ENCODE assay signal across 8 mouse cellular contexts in the genomic region with DNA sequence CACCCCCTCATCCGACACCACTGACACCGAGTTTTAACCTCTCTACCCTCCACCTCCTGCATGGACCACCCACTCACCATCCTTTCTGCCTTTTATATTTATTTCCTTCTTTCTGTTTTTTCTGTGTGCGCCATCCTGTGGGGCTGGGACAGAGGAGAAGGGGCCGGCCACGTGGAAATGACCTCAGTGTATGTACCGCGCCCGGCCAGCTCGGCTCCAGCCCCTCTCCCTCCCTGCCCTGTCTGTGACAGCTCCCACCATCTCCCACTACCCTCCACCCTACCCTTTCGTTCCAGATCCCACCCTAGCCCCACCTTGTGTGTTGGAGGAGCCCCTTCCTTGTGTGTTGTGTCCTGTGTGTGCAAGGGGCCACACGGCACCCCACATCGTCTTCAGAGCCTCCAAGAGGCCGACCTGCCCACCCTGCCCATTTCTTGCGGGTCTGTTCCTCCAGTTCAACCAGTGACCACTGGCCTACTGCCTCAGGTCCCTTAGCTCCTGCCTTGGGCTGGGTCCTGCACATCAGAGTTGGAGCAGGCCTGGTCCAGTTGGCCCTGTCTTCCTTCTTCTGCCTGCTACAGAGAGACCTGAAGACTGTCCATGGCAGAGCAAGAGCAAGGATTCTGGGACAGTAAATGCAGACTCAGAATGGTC. TPM values are rescaled to one million over a fixed set of nuclear protein-coding genes. Genes with fewer than 3 reads are reported as not detected.
DNase-seq lines count a peak whose midpoint lies in the region; ATAC-seq and TF ChIP-seq lines count a peak whose summit lies in the region.

No protein-coding gene starts in this region.

- intact Hi-C loops in left cerebral cortex, adult 2 months (cut with DNase I), result no loop called here

- peaks cover 46% of the 10 kb centered on the region for H3K4me1 ChIP-seq in cerebellum, adult 2 months (ENCODE audit: control insufficient read depth, insufficient read depth, low read length)
- peaks cover 40% of the 10 kb centered on the region for H3K4me1 ChIP-seq in hindbrain, embryonic 13.5 days (replicated peaks)
- peaks cover 16% of the 10 kb centered on the region for H3K4me1 ChIP-seq in midbrain, embryonic 16.5 days (ENCODE audit: control insufficient read depth, insufficient read depth, low read length)

- H3K4me3 ChIP-seq in cerebellum, adult 2 months (replicated peaks; ENCODE audit: insufficient read depth, low read depth, low read length), result no peak overlapping the region
- no peak overlapping the region for H3K4me3 ChIP-seq in left cerebral cortex, adult 2 months
- H3K4me3 ChIP-seq in hindbrain, embryonic 13.5 days, result no peak overlapping the region
- H3K4me3 ChIP-seq in midbrain, embryonic 16.5 days (ENCODE audit: low read depth, low read length), result no peak overlapping the region

- peak overlapping the region; percentile 67 for H3K9ac ChIP-seq in hindbrain, embryonic 13.5 days
- 0 out of 2 replicates have a peak overlapping the region, but pooled peaks have one; percentile 51 for H3K9ac ChIP-seq in midbrain, embryonic 16.5 days (ENCODE audit: low read depth, low read length)

- H3K27ac ChIP-seq in cerebellum, adult 2 months (ENCODE audit: insufficient read depth, low read length), result peak overlapping the region; percentile 88
- H3K27ac ChIP-seq in left cerebral cortex, adult 2 months, result peak overlapping the region; percentile 66
- H3K27ac ChIP-seq in hindbrain, embryonic 13.5 days, result peak overlapping the region; percentile 91
- peak overlapping the region; percentile 54; the same call in 1 of the 2 replicates for H3K27ac ChIP-seq in midbrain, embryonic 16.5 days (ENCODE audit: low read length)

- TF ChIP-seq POLR2A in cerebellum, adult 2 months (IDR thresholded peaks at IDR 0.05; ENCODE audit: borderline replicate concordance, insufficient read depth, low read length), result no peak

- 11% methylated on average over 14 of the region's 14 CpGs for WGBS in cerebellum, adult 2 months
- WGBS in hindbrain, embryonic 13.5 days, result 54% methylated on average over 14 of the region's 14 CpGs
- 61% methylated on average over 13 of the region's 14 CpGs for WGBS in midbrain, embryonic 16.5 days

- peak in 1 of 2 experiments; percentile 57 for DNase-seq in cerebellum, adult 2 months
- no peak for DNase-seq in cerebellum, adult 9-11 months
- no peak for DNase-seq in left cerebral cortex, adult 2 months (ENCODE audit: extremely low spot score in 1 of 2, low spot score in 2 of 2)
- no peak for DNase-seq in left cerebral cortex, adult 18-20 months (ENCODE audit: low spot score in 2 of 2)
- DNase-seq in embryo, embryonic 11 days, result no peak
- no peak for DNase-seq in ovary, postnatal 14 days (ENCODE audit: low spot score)

- no peak for TF ChIP-seq CTCF in cerebellum, adult 2 months (IDR thresholded peaks at IDR 0.05; ENCODE audit: borderline replicate concordance, insufficient read depth, low read depth, low read length)
- TF ChIP-seq CTCF in left cerebral cortex, adult 2 months (IDR thresholded peaks at IDR 0.05), result no peak

- peaks cover 30% of the 10 kb centered on the region for H3K36me3 ChIP-seq in hindbrain, embryonic 13.5 days
- H3K36me3 ChIP-seq in midbrain, embryonic 16.5 days (ENCODE audit: control insufficient read depth, insufficient read depth, low read length), result peaks cover 4% of the 10 kb centered on the region; the same call in 1 of the 2 replicates

- no peak for ATAC-seq in hindbrain, embryonic 13.5 days (ENCODE audit: low FRiP score)
- ATAC-seq in midbrain, embryonic 16.5 days, result no peak

- H3K27me3 ChIP-seq in cerebellum, adult 2 months (ENCODE audit: control insufficient read depth, insufficient read depth, low read length), result no peaks in the 10 kb centered on the region
- 0 out of 2 replicates have a peak, but pooled peaks cover 3% of the 10 kb centered on the region for H3K27me3 ChIP-seq in hindbrain, embryonic 13.5 days
- H3K27me3 ChIP-seq in midbrain, embryonic 16.5 days (ENCODE audit: control insufficient read depth, insufficient read depth, low read depth, low read length), result no peaks in the 10 kb centered on the region

- no peaks in the 10 kb centered on the region for H3K9me3 ChIP-seq in hindbrain, embryonic 13.5 days
- H3K9me3 ChIP-seq in midbrain, embryonic 16.5 days (replicated peaks; ENCODE audit: control insufficient read depth, low read length, poor library complexity, severe bottlenecking), result no peaks in the 10 kb centered on the region

- no peak overlapping the region; the same call in 1 of the 2 replicates for H3K4me2 ChIP-seq in hindbrain, embryonic 13.5 days
- no peak overlapping the region for H3K4me2 ChIP-seq in midbrain, embryonic 16.5 days (ENCODE audit: low read length)

RNA-seq across cellular contexts. Expression of a gene that starts 27.1 kb away (rescaled TPM):
- polyA plus RNA-seq in cerebellum, adult 2 months (2012; rRNA removed), result 13.9 and 15.1 TPM in 2 replicates
- total RNA-seq in left cerebral cortex, adult 2 months (2021), result 10 to 100 TPM; 17.5 to 17.9 TPM
- 10 to 100 TPM; 15.5 to 19.9 TPM for total RNA-seq in left cerebral cortex, adult 18-20 months (2021)
- 26.1 and 32.2 TPM in 2 replicates for polyA plus RNA-seq in hindbrain, embryonic 13.5 days (2015; fragmentation: Nextera tagmentation; extraction: Ambion mirVana)
- polyA plus RNA-seq in midbrain, embryonic 16.5 days (2015; fragmentation: Nextera tagmentation; extraction: Ambion mirVana), result 13.0 and 16.3 TPM in 2 replicates

RNA-seq across cellular contexts. Expression of a gene that starts 50.6 kb away (rescaled TPM):
- 144 and 148 TPM in 2 replicates for polyA plus RNA-seq in cerebellum, adult 2 months (2012; rRNA removed)
- 100 to 1,000 TPM; 108 to 115 TPM for total RNA-seq in left cerebral cortex, adult 2 months (2021)
- total RNA-seq in left cerebral cortex, adult 18-20 months (2021), result 100 to 1,000 TPM in 1 of 2 experiments, 10 to 100 TPM in 1; 99.1 to 101 TPM
- polyA plus RNA-seq in hindbrain, embryonic 13.5 days (2015; fragmentation: Nextera tagmentation; extraction: Ambion mirVana), result 51.9 and 60.3 TPM in 2 replicates
- 59.0 and 68.1 TPM in 2 replicates for polyA plus RNA-seq in midbrain, embryonic 16.5 days (2015; fragmentation: Nextera tagmentation; extraction: Ambion mirVana)

RNA-seq across cellular contexts. Expression of a gene that starts 52.1 kb away (rescaled TPM):
- polyA plus RNA-seq in cerebellum, adult 2 months (2012; rRNA removed), result 91.0 and 93.9 TPM in 2 replicates
- 10 to 100 TPM; 95.5 to 96.8 TPM for total RNA-seq in left cerebral cortex, adult 2 months (2021)
- total RNA-seq in left cerebral cortex, adult 18-20 months (2021), result 10 to 100 TPM; 93.7 to 99.0 TPM
- polyA plus RNA-seq in hindbrain, embryonic 13.5 days (2015; fragmentation: Nextera tagmentation; extraction: Ambion mirVana), result 13.7 and 14.4 TPM in 2 replicates
- 13.0 and 14.2 TPM in 2 replicates for polyA plus RNA-seq in midbrain, embryonic 16.5 days (2015; fragmentation: Nextera tagmentation; extraction: Ambion mirVana)
